Mouse (Mus musculus) megakaryocyte, embryonic 14.5 days (primary cell): ENCODE measurements around the gene Eefsec.

Source experiments
- FLI1 ChIP-seq: IDR thresholded peaks from 2 replicates; pipeline ENCODE4 v1.6.1; 2012; ENCODE audit warnings: low read length, inconsistent platforms, mixed read lengths
- GATA1 ChIP-seq: IDR thresholded peaks from 3 replicates; pipeline ENCODE4 v1.6.1; 2012; ENCODE audit warnings: mixed read lengths, low read length, inconsistent platforms, borderline replicate concordance

DNA sequence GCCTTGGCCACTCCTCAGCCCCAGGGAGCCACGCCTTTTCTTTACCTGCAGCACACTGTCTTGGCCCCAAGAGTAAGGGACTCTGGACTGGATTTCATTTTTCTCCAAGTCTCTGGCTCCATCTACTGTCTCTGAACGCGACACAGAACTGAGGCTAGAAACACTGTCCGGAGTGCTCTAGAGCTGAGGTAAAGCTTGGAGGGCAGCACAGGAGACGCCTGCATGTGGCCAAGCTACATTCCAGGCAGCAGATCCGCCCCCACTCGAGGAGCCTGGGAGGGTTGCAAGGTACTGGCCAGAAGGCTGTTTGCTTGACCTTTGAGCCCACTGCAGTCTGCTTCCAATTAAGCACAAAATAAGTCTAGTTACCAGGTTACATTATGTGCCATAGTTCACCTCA, 124.5 kb downstream of the Eefsec start:
- no peak for TF ChIP-seq FLI1
- TF ChIP-seq GATA1, result no peak
